Mouse (Mus musculus): ENCODE measurements around the gene Arsb.
"Not testable (repeated sequence)": the region's sequence is repeated elsewhere in the genome, so short reads cannot be mapped to it uniquely, and the experiment has no call there.

Gene Arsb

DNA sequence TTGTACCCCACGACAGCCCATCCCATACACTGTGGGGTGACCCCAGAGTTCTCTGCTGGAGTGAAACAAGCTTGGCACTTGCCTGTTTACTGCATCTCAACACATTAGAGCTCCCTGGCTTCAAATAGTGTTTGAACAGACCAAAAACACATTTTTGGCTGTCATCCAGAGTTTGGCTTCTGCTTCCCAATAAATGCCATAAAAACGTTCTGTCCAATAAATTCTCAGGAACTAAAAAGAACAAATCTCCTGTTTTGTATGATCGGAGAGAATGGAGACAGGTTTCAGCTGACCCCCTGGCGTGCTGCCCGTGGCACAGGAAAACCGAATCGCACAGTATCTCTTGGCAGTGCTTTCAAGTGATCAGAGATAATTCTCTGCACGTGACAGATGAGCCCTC lies 16.2 kb downstream of the Arsb start:
- DNase-seq (ENCODE audit: extremely low spot score, low read depth, low spot score) = no peak

DNA sequence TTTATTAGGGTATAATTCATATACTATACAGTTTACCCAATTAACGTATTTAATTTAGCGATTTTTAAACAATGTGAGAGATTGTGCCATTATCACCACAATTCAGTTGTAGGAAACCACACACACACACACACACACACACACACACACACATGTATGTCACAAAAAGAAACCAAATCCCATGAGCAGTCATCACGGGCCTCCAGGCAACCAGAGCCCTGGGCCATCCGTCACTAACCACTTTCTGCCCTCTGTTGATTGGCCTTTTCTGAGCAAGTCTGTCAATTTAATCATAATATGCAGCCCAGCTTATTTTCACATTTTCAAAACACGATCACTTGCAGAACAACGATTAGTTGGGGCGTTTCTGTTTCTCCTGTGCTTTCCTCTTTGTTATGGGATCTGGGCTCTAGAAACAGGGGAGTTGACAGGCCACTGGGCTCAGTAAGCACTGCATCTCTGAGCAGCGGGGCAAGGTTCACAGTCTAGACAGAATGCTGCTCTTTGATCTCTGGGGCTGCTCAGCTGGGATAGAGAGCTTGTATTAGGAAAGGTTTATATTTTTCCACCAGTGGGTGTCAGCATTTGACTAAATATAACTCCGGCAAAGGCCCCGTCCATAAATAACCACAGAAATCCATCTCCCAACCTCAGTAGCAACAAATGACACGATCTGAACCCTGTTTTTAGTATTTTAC lies 21.7 kb downstream of the Arsb start:
- DNase-seq (ENCODE audit: extremely low spot score, low read depth, low spot score) = peak; percentile 79

DNA sequence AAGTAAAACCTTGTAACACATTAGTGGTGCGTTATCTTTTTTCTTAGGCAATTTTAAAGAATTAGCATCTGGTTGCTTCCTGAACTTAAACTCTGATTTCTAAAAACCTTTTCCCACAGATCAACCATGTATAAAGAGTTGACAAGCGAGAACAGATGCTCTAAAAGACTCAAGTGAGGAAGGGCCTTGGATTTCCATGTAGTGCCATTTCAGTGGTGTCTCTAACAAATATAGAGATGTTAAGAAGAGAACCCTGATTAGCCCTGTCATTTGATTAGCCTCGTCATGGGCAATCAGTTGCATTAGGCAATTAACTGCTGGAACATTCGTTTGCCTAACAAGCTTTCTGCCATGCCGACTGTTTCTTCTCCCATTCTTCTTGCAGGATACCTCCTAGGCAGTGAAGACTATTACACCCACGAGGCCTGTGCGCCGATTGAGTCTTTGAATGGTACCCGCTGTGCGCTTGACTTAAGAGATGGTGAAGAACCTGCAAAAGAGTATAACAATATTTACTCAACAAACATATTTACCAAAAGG lies 22.3 kb downstream of the Arsb start:
- DNase-seq (ENCODE audit: extremely low spot score, low read depth, low spot score) = no peak

DNA sequence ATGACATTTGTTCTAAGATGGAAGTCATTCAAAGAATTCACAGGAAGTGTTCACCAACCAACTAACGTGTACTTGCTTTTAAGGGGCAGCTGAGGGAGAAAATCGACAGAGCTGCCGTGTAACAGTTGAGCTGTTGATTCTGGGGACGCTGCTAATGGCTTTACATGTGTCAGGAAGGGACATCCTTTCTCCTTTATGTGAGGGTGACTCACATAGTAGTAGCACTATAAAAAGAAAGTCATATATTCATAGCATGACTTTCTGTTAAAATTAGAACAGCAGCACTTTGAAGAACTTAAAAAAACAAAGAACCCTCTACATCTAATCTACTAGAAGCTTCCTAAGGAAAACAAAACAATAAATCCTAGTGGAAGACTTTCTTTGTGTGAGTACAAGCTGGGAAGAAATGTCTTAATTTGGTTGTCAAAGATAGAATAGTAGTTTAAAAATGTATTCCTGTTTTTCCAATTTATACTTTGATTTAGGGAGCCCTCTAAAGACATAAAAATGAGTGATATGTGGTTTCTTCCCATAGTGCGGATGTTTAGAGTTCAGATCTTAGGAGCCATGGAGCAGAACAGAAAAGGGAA lies 25.7 kb downstream of the Arsb start:
- no peak for DNase-seq (ENCODE audit: extremely low spot score, low read depth, low spot score)

DNA sequence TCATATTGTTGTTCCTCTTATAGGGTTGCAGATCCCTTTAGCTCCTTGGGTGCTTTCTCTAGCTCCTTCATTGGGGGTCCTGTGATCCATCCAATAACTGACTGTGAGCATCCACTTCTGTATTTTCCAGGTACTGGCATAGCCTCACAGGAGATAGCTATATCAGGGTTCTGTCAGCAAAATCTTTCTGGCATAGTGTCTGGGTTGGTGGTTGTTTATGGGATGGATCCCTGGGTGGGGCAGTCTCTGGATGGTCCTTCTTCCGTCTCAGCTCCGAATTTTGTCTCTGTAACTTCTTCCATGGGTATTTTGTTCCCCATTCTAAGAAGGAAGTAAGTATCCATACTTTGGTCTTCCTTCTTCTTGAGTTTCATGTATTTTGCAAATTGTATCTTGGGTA lies 38.9 kb downstream of the Arsb start:
- DNase-seq (ENCODE audit: extremely low spot score, low read depth, low spot score) = not testable (repeated sequence)

DNA sequence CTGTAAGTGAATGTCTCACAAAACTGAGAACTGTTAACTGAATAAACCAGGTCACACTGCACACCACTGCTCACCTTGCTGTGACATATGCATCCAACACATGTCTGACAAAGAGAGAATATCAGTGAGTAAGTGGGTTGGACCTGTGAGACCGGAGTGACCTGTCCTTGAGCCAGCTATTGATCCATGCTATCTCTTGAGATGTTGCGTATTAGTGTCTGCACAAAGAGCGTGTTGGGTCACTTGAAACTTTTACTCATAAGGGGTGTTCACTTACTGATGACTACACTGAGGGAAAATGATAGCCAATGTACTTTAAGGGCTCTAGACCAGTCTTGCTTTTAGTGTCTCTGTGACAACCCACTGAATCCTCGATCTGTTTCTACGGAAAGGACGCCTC lies 42.7 kb downstream of the Arsb start:
- DNase-seq (ENCODE audit: extremely low spot score, low read depth, low spot score) = no peak

DNA sequence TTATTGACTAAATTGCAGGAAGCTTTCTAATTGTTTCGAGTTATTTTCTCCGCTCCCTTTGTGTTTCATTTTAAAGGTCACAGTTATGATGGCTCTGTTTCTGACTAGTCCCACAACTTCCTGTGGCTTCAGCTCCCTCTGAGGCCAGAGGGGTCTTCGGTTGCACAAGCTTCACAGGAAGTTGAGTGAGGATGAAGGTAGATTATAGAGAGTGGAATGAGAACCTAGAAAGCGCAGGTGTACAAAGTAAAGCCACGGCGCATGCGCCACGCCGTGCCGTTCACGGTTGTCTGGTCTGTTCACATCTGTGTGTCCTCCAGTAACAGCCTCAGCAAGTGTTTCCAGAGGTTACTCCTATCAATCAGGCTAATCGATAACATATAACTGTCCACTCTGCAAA lies 43.2 kb downstream of the Arsb start:
- no peak for DNase-seq (ENCODE audit: extremely low spot score, low read depth, low spot score)

DNA sequence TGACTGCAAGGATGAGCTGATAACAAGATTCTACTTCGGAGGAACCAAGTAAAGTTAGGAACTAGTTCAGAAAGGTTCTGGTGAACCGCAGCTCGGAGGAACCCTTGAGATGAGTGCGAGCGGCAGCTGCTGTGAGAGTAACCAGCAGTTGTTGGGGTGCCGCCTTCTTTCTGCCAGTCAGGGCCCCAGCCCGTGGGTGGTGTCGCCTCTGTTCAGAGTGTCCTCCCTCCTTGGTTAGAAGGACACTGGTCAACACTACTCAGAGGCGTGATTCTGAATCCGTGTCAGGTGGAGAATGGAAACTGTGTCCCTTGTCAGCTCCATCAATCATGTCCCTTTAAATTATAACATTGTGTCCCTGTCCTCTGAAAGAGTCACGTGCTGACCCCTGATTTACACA lies 43.7 kb downstream of the Arsb start:
- DNase-seq (ENCODE audit: extremely low spot score, low read depth, low spot score) = no peak

DNA sequence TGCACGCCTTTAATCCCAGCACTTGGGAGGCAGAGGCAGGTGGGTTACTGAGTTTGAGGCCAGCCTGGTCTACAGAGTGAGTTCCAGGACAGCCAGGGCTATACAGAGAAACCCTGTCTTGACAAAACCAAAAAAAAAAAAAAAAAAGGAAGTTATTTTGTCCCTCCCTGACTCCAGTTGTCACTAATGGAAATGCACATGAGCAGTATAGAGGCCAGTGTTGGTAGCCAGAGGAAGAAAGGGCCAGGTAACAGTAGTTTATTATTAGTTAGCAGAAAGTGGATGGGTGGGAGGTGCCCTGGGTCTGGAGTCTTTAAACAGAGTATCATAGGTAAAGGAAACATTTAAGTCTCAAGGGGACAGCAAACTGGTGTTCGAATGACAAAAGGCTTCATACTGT lies 44.7 kb downstream of the Arsb start:
- DNase-seq (ENCODE audit: extremely low spot score, low read depth, low spot score) = no peak

DNA sequence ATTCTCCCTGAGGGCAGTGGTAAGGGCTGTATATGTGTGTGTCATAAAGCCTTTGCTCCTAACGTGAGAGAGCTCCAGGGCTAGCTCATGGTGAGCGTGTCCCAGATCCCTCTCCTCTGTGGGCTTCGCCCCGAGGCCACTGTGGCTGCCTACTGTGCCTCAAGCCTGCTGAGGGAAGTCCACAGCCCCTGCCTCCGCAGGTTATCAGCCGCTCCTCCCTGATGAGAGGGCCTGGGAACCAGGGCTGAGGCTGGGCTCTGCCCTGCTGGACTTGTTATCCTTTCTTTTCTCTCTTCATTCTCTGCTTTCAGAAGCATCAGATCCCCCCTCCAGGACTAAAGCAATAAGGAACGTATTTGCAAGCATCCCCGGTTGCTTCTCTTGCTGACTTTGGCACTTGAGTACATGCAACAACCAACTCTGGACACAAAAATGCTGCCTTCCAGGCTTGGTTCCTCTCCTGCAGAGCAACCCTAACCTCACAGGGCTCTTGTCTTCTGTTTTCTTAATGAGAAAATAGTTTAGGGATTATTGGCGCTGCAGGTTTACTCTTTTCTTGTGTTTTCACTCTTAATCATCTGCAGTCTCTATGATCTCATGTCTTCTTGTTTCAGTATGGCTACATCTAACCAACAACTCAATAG lies 45.4 kb downstream of the Arsb start:
- DNase-seq (ENCODE audit: extremely low spot score, low read depth, low spot score) = no peak

DNA sequence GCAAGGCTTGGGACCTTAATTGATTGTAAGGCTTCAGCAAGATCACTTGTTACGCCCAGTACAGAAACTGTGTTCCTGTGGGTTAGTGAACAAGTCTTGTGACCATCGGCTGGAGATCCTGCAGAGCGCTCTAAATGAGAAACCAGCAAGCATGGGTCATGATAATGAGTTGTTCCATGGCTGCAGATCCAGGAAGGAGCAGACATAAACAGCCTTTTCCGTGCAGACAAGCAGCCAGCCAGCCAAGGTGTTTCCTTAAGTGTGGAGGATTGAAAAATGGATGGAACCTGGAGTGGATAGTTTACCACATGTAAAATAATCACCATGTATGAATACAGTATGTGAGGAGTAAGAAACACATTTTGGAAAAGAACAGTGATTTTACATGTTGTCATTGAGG lies 48.7 kb downstream of the Arsb start:
- no peak for DNase-seq (ENCODE audit: extremely low spot score, low read depth, low spot score)

DNA sequence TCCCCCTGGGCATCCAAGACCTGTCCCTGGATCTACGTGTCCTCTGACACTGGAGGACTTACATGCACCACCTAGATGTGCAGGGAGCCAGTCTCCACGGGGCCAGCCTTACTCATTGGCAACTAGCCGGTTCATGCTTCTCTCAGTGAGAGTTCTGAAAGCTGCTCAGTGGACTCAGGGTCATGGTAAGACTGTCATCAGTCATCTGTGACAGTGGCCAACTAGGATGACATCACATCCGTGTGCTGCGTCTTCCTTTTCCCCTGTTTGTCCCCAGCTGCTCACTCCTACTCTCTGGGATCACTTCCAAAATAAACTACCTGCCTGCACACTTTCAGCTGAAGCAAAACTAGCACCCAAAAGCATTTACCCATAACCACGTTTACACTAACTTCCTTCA lies 50.6 kb downstream of the Arsb start:
- DNase-seq (ENCODE audit: extremely low spot score, low read depth, low spot score) = no peak

DNA sequence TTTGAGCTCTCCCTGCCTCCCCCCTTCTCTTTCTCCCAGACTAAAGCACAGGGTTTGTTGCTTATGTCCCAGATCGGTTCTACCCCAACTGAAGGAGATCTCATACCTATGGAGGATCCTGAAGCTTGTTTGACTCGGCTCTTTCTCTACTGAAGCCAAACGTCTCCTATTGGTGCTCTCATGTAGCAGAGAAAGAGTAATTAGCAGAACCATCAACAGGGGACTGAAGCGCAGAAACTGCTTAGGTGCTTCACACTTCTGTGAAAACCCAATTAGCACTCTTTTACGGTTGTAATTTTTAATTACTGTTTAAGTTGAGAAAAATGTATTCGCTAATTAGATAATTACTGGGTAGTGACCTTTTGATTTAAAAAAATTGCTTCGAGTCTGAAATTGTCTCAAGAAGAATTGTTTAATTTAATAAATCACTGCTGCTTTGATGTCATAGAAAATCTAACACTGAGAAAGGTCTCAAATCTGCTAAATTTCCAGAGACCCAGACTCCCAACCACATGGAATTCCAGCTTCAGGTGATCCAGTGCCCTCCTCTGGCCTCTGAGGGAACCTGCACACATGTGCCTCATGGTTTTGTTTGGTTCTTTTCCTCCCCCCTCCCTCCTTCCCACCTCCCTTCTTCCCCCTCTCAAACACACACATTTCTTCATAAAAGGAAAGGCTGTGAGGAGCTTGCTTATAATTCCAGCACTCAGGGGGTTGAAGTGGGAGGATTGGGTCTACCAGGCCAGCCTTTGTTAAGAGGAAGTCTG lies 54.5 kb downstream of the Arsb start:
- DNase-seq (ENCODE audit: extremely low spot score, low read depth, low spot score) = no peak

DNA sequence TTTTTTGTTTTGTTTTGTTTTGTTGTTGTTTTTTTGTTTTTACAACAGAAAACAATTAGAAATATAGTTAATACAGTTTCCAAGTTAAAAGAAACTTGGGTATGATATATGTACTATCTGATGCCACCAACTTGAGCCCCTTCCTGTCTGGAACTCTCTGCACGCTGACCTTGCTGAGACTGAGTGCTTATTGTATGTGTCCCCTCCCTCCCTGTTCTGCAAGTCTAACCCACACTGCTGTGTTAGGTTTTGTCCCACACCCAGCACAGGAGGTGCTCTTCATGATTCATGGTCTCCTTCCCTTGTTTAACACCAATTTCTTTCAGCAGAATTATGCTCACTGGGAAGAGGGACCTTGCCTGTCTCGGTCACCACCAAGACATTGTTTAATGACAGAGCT lies 56.3 kb downstream of the Arsb start:
- no peak for DNase-seq (ENCODE audit: extremely low spot score, low read depth, low spot score)

DNA sequence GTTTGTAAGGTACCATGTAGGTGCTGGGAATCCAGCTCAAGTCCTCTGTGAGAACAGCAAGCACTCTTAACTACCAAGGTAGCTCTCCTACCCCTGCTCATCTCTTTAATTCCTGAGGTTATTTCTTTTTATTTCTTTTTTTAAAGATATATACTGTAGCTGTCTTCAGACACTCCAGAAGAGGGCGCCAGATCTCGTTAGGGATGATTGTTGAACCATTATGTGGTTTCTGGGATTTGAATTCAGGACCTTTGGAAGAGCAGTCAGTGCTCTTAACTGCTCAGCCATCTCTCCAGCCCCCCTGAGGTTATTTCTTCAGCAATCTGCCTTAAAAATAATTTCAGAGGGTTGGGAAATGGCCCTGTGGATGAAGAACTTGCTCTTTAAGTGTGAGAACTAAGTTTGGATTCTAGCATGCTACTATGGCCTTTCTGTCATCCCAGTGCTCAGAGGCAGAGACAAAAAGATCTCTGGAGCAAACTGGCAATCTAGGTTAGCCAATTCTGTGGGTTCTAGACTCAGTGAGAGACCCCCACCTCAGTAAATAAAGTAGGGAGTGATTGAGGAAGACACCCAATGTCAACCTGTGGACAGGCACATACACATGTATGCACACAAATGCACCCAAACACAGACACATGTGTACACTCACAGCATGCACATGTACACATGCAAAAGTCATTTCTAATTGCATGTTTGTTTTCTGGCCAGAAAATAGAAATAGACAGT lies 58.3 kb downstream of the Arsb start:
- DNase-seq (ENCODE audit: extremely low spot score, low read depth, low spot score) = no peak

DNA sequence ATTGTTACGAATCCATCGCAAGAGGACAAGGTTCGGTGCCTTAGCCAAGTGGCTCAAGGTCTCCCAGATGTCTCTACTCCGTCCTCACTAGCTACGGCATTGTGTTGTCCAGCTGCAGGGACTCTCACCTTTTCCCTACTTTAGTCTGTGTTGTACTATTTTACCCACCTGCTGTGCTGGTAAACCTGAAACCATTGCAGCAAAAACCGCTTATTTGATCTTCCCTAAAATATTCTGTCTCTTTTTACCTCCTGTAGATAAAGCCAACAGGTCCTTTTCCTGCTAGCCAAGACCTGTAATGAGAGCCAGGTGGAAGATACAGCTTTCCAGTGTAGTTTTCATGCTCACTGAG lies 58.8 kb downstream of the Arsb start:
- DNase-seq (ENCODE audit: extremely low spot score, low read depth, low spot score) = no peak

DNA sequence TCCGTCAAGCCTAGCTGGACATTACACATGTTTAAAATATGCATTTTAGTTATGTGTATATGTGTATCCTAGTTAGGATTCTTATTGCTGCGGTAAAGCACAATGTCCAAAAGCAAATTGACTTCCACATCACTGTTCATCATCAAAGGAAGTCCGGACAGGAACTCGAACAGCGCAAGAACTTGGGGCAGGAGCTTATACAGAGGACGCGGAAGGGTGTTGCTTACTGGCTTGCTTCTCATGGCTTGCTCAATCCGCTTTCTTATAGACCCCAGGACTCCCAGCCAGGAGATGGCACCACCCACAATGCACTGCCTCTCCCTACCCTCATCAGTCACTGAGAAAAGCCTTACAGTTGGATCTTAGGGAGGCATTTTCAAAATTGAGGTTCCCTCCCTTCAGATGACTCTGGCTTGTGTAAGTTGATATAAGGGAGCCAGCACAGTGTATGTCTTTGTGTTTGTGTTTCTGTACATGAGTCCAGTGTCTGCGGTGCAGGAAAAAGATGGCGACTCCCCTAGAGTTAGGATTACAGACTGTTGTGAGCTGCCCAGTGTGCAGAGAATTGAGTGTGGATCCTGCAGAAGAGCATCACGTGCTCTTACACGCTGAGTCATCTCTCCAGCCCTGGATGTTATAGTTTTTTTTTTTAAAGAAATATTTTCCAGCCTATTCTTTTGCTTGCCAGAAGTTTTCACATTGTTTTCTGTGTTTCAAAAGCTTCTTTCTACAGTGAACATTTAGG lies 66.2 kb downstream of the Arsb start:
- DNase-seq (ENCODE audit: extremely low spot score, low read depth, low spot score) = no peak

DNA sequence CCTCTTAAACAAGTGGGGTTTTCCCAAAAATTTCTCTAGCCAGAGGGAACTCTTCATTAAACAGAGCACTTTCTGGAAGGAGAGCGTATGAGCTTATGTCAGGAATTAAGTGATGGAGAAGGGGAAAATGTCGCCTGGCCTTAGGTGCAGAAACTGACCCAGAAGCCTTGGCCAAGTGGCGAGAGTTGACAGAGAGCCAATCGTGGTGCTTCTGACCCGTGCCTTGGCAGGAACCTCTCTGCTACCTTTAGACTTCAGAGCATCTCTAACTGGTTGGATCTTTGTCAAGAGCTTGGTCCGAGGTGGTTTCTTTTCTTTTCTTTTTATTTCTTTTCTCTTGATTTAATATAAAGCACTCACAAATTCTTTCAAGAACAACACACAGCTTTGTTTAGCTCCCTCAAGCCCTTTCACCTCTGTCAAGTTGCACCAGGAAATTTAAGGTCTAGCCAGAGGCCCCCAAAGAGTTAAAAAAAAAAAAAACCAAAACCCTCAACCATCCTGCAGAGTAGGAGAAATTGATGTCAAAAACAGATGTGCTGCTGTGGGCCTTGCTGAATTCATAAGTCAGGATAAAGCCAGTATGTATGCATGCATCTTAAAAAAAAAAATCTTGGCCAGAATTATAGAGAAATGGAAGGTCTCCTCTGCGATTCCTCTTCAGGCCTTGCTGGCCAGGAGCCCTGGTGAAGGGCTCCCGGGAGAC lies 67.2 kb downstream of the Arsb start:
- peak; percentile 63 for DNase-seq (ENCODE audit: extremely low spot score, low read depth, low spot score)

DNA sequence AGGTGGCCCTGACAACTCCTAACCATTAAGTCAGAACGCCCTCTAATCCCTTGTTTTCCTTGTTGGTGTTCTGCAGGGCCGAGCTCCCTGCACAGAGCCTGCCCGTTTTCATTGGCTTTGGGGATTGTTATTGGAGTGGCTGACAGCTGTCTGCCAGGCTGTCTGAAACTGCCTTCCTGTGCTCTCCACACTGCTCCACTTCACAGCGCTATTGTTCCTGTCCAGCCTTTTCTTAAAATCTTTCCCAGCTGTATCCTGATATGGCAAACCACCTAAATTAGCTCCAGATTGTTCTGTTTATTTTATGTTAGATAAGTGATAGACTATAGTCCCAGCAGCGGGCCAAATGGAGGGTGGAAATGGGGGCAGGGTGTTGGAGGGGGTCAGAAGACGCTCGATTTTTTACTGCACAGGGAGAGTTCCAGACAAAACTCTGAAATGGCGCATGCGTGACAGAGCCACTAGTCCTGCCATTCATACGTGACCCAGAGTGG lies 67.8 kb downstream of the Arsb start:
- peak; percentile 70 for DNase-seq (ENCODE audit: extremely low spot score, low read depth, low spot score)

DNA sequence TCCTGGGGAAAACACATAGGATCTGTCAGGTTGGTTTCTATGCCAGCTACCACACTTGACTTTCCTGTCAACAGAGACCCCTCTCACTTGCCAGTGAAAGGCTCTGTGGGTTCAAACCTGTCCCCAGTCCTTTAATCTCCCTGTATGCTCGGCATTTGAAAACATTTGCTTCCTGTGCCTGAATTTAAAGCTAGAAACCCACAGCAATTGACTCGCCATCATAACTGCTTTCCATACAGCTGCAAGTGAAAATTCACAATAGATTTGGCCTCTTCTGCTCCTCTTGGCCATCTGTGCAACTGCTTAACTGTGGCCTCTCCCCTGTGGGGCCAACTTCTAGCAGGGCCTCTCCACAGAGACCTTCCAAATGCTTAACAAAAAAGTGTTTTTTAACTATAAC lies 68.3 kb downstream of the Arsb start:
- DNase-seq (ENCODE audit: extremely low spot score, low read depth, low spot score) = no peak

Measured in hindlimb bud, embryonic 11.5 days (tissue).